ENCODE assay signal across 8 mouse cellular contexts in the genomic region with DNA sequence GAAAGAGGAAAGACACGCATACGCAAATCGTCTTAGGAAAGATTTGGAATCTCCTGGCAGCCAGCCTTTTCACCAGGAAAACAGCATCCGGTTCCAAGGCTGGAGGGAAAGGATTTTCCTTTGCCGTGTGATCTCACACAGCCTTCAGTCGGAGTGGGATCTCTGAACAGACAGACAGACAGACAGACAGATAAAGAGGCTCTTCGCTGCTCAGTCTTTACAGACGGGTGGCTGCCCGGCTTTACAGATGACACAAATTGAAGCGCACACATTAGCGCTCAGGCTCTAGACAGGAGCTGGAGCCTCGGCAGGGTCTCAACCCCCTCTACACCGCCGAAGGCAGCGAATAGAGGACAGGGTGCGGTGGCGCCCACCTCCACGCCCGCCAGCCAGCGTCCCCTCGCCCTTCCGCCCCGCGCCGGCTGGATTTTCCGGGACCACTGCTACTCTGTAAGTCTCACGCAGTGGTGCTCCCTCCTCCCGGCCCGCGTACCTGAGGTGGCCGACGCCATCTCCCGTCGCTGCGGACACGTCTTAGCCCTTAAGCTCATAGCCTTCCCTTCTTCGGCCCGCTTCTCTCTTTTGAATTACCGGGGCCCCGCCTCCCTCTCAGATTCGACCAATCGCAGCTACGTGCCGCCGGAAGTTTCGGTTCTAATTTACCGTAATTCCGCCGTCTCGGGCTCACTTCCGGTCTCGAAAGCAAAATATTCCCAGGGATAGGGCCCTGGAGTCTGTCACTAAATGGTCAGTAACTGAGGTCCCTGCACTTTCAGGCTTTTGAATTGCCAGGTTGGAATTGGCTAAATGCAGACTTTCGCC. TPM values are rescaled to one million over a fixed set of nuclear protein-coding genes. Genes with fewer than 3 reads are reported as not detected.
DNase-seq lines count a peak whose midpoint lies in the region; TF ChIP-seq lines count a peak whose summit lies in the region.

A gene (minus strand): TSS at position 621 of the 822 bp plus-strand sequence.

- intact Hi-C loops in left cerebral cortex, postnatal 25 days (cut with DNase I), result loop anchor here (5.0 kb wide), 1 partner anchor 60 kb away; no protein-coding TSS in a partner anchor

- peak; percentile 90 to 97 for DNase-seq in adrenal gland, adult (ENCODE audit: inconsistent age in 2 of 2, low spot score in 1 of 2)
- DNase-seq in gastrocnemius, adult 8-10 months (ENCODE audit: low spot score in 2 of 2), result peak; percentile 76 to 85
- DNase-seq in hindlimb bud, embryonic 11.5 days (ENCODE audit: extremely low spot score, low read depth, low spot score), result peak; percentile 77
- peak; percentile 83 to 92 for DNase-seq in left cerebral cortex, postnatal 25 days (ENCODE audit: low spot score in 2 of 2)
- DNase-seq in mesoderm, embryonic 11.5 days (ENCODE audit: low read depth, low spot score), result peak; percentile 90
- DNase-seq in right cerebral cortex, postnatal 25 days, result peak; percentile 87
- DNase-seq in urinary bladder, postnatal 36 days (ENCODE audit: low spot score in 2 of 2), result peak; percentile 87 to 91

- peak within 1 kb of the TSS; percentile 45 for H3K4me3 ChIP-seq in cortical plate, adult 2 months (ENCODE audit: insufficient read depth, low read length)

- H3K4me1 ChIP-seq in cortical plate, adult 2 months (ENCODE audit: control insufficient read depth, insufficient read depth, low read length), result no peaks in the 10 kb centered on the region

- H3K27ac ChIP-seq in cortical plate, adult 2 months (ENCODE audit: insufficient read depth, low read length), result no peak within 1 kb of the TSS

- peak; percentile 61 for TF ChIP-seq POLR2A in cortical plate, adult 2 months (IDR thresholded peaks at IDR 0.05; ENCODE audit: extremely low read depth, insufficient read depth, low read length)

- no peak for TF ChIP-seq CTCF in cortical plate, adult 2 months (IDR thresholded peaks at IDR 0.05; ENCODE audit: extremely low read depth, insufficient read depth, low read length)

RNA-seq across cellular contexts. Expression of the gene that starts here (rescaled TPM):
- 8.6 and 10.1 TPM in 2 replicates for polyA plus RNA-seq in cortical plate, adult 2 months (2012; rRNA removed)
- 1 to 10 TPM in 1 of 4 experiments, under 1 TPM in 1, not detected in 2; 0.82 to 1.8 TPM for total RNA-seq in gastrocnemius, adult 8-10 months (2022)
- 1 to 10 TPM; 5.0 to 5.7 TPM for total RNA-seq in left cerebral cortex, postnatal 25 days (2021)
